Mouse (Mus musculus): ENCODE results near the gene Gal3st2c. TPM values are rescaled to one million over a fixed set of nuclear protein-coding genes. Genes with fewer than 3 reads are reported as not detected.
"Not testable (repeated sequence)": the region's sequence is repeated elsewhere in the genome, so short reads cannot be mapped to it uniquely, and the experiment has no call there.

Gene Gal3st2c
- polyA plus RNA-seq, 1 experiment = 0.23 TPM

DNA sequence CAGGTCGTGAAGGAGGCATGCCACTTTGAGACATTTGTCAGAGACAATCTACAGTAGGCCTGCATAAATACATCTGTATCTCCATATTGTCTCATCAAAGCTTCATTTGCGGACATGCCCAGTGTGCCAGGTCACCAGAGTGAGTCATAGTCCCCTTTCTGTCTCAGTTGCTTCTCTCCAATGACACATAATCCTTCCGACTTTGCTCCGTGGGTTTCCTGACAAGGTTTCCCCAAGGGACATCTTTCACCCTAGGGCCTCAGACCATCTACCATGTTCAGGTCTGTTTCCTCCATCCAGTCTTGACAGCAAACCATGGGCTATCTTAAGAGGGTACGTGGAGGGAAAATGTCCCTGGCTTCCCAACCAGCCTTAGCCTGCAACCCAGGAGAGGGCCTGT is 60.8 kb downstream of the Gal3st2c start:
- H3K4me1 ChIP-seq (ENCODE audit: control insufficient read depth, insufficient read depth, insufficient read length, low read length) = no peaks in the 10 kb centered on the region; the same call in none of the 2 replicates
- H3K36me3 ChIP-seq (ENCODE audit: control insufficient read depth, insufficient read depth, low read length) = no peaks in the 10 kb centered on the region
- no peaks in the 10 kb centered on the region for H3K27me3 ChIP-seq (ENCODE audit: control insufficient read depth, insufficient read depth, low read length)
- 79% methylated on average over 5 of the region's 5 CpGs for WGBS
- no peak overlapping the region for H3K27ac ChIP-seq (ENCODE audit: insufficient read depth, low read depth, low read length)
- H3K4me3 ChIP-seq (ENCODE audit: low read depth, low read length) = no peak overlapping the region
- TF ChIP-seq POLR2A (IDR thresholded peaks at IDR 0.05; ENCODE audit: low read depth, low read length) = no peak
- no peak for TF ChIP-seq CTCF (IDR thresholded peaks at IDR 0.05; ENCODE audit: extremely low read depth, insufficient read length, insufficient replicate concordance, low read depth, low read length)

DNA sequence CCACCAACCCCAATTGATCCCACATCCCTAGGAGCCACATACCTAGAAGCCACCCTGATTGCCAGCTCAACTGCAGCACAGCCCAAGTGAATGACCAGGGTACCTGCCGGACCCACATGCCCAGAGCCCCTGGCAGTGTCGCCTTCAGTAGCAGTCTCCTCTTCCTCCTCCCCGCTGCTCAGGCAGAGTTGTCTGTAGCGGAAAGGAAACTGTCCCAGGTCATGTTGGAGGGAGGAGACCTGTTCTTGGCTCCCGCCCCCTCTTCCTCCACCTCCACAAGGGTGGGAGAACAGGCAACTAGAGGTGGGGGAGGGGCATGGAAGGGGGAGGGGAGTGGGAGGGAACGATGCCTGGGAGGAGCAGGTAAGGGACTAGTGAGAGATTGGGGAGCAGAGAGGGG is 62.1 kb downstream of the Gal3st2c start, which contains the start of gene Pdcd1:
Pdcd1 (minus strand) TSS at position 181 of the 400 bp plus-strand sequence.
- TF ChIP-seq CTCF (IDR thresholded peaks at IDR 0.05; ENCODE audit: extremely low read depth, insufficient read length, insufficient replicate concordance, low read depth, low read length) (no peak), POLR2A (IDR thresholded peaks at IDR 0.05; ENCODE audit: low read depth, low read length) (no peak)
- Histone ChIP-seq H3K4me1 (ENCODE audit: control insufficient read depth, insufficient read depth, insufficient read length, low read length) (no peaks in the 10 kb centered on the region; the same call in none of the 2 replicates), H3K4me3 (ENCODE audit: low read depth, low read length) (peak within 1 kb of the TSS; percentile 47), H3K27ac (ENCODE audit: insufficient read depth, low read depth, low read length) (no peak within 1 kb of the TSS), H3K27me3 (ENCODE audit: control insufficient read depth, insufficient read depth, low read length) (no peaks in the 10 kb centered on the region), H3K36me3 (ENCODE audit: control insufficient read depth, insufficient read depth, low read length) (no peaks in the 10 kb centered on the region)
- 47% methylated on average over 6 of the region's 6 CpGs for WGBS

DNA sequence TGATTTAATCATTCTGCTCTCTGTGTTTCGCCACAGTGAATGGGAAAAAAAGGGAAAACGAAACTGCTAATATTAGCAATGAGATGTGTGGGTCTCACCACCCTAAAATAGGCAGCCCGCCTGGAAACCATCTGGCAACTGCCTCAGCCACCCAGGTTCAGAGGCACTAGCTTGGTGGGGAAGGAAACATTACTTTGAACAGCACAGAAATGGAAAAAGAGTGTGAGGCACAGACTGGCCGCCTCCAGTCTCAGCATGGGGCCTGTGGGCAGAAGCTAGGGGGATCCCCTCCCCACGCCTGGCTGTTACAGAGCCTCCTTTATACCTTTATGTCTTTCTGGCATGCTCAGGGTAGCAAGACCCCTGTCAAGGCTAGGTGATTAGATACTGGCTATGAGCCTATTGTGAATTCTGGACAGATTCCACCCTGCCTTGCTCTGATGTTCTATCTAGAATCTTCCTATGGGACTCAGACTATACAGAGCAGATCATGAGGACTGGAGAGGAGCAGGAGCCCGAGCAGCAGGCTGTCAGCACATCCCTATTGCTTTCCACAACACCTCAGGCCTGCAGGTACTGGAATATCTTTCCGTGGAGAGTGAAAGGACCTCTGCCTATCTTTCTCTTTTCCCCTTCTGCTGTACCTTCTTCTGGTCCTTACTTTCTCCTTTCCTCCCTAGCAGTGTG is 63.4 kb downstream of the Gal3st2c start:
- H3K27ac ChIP-seq (ENCODE audit: insufficient read depth, low read depth, low read length) = no peak overlapping the region
- no peaks in the 10 kb centered on the region; the same call in none of the 2 replicates for H3K4me1 ChIP-seq (ENCODE audit: control insufficient read depth, insufficient read depth, insufficient read length, low read length)

DNA sequence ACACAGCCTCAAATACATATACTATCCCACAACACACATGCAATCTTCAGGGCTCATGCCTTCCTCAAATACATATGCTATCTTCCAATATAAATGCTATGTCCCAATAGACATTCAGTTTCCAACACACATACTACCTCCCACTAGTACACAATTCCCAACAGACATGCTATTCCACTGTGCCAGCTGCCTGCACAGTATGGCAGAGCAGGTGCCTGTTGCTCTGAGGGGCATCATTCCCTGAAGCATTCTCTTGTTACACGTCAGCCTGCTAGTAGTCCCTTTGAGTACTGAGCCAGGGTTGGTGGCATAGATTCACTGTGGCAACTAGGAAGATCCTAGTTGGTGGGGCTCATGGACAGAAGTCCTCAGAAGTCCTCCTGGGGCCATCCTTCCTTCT is 64.2 kb downstream of the Gal3st2c start:
- TF ChIP-seq CTCF (IDR thresholded peaks at IDR 0.05; ENCODE audit: extremely low read depth, insufficient read length, insufficient replicate concordance, low read depth, low read length) = no peak
- no peak for TF ChIP-seq POLR2A (IDR thresholded peaks at IDR 0.05; ENCODE audit: low read depth, low read length)
- 77% methylated on average over 1 of the region's 1 CpGs for WGBS
- no peaks in the 10 kb centered on the region for H3K27me3 ChIP-seq (ENCODE audit: control insufficient read depth, insufficient read depth, low read length)
- H3K36me3 ChIP-seq (ENCODE audit: control insufficient read depth, insufficient read depth, low read length) = no peaks in the 10 kb centered on the region
- H3K4me3 ChIP-seq (ENCODE audit: low read depth, low read length) = no peak overlapping the region
- H3K4me1 ChIP-seq (ENCODE audit: control insufficient read depth, insufficient read depth, insufficient read length, low read length) = no peaks in the 10 kb centered on the region; the same call in none of the 2 replicates
- H3K27ac ChIP-seq (ENCODE audit: insufficient read depth, low read depth, low read length) = no peak overlapping the region

More for the DNA sequence above, 63.4 kb downstream of the Gal3st2c start:
- no peaks in the 10 kb centered on the region for H3K27me3 ChIP-seq (ENCODE audit: control insufficient read depth, insufficient read depth, low read length)
- 70% methylated on average over 7 of the region's 7 CpGs for WGBS
- H3K4me3 ChIP-seq (ENCODE audit: low read depth, low read length) = no peak overlapping the region
- no peaks in the 10 kb centered on the region for H3K36me3 ChIP-seq (ENCODE audit: control insufficient read depth, insufficient read depth, low read length)
- TF ChIP-seq POLR2A (IDR thresholded peaks at IDR 0.05; ENCODE audit: low read depth, low read length) (no peak), CTCF (IDR thresholded peaks at IDR 0.05; ENCODE audit: extremely low read depth, insufficient read length, insufficient replicate concordance, low read depth, low read length) (no peak)

DNA sequence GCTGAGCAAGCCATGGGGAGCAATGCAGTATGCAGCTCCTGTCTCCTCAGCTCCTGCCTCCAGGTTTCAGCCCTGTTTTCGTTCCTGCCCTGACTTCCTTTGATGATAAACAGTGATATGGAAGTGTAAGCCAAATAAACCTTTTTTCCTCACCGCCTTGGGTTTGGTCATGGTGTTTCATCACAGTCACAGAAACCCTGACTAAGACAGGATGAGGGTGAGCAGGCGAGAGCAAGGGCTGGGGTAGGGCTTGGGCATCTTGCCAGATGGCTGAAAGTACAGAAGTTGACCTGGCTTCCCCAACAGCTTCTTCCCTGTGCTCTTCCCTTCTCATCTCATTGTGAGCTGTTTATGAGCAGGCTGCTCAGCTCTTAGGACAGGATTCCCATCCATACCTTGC is 65.7 kb downstream of the Gal3st2c start:
- no peak overlapping the region for H3K4me3 ChIP-seq (ENCODE audit: low read depth, low read length)
- H3K27ac ChIP-seq (ENCODE audit: insufficient read depth, low read depth, low read length) = no peak overlapping the region
- no peaks in the 10 kb centered on the region for H3K27me3 ChIP-seq (ENCODE audit: control insufficient read depth, insufficient read depth, low read length)
- no peak for TF ChIP-seq POLR2A (IDR thresholded peaks at IDR 0.05; ENCODE audit: low read depth, low read length)
- no peak for TF ChIP-seq CTCF (IDR thresholded peaks at IDR 0.05; ENCODE audit: extremely low read depth, insufficient read length, insufficient replicate concordance, low read depth, low read length)
- no peaks in the 10 kb centered on the region for H3K36me3 ChIP-seq (ENCODE audit: control insufficient read depth, insufficient read depth, low read length)
- H3K4me1 ChIP-seq (ENCODE audit: control insufficient read depth, insufficient read depth, insufficient read length, low read length) = no peaks in the 10 kb centered on the region; the same call in none of the 2 replicates
- 4% methylated on average over 3 of the region's 3 CpGs for WGBS

DNA sequence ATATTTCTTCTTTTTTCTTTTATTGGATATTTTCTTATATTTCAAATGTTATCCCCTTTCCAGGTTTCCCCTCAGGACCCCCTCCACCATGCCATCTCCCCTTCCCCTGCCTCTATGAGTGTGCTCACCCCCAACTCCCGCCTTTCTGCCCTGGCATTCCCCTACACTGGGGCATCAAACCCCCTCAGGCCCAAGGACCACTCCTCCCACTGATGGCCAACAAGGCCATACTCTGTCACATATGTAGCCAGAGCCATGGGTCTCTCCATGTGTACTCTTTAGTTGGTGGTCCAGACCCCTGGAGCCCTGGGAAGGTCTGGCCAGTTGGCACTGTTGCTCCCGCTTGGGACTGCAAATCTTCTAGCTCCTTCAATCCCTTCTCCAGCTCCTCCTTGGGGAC is 67.1 kb downstream of the Gal3st2c start:
- H3K4me1 ChIP-seq (ENCODE audit: control insufficient read depth, insufficient read depth, insufficient read length, low read length) = no peaks in the 10 kb centered on the region; the same call in none of the 2 replicates
- H3K27ac ChIP-seq (ENCODE audit: insufficient read depth, low read depth, low read length) = no peak overlapping the region
- TF ChIP-seq CTCF (IDR thresholded peaks at IDR 0.05; ENCODE audit: extremely low read depth, insufficient read length, insufficient replicate concordance, low read depth, low read length) (no peak), POLR2A (IDR thresholded peaks at IDR 0.05; ENCODE audit: low read depth, low read length) (no peak)
- 91% methylated on average over 2 of the region's 2 CpGs for whole genome bisulfite sequencing
- no peak overlapping the region for H3K4me3 ChIP-seq (ENCODE audit: low read depth, low read length)
- no peaks in the 10 kb centered on the region for H3K36me3 ChIP-seq (ENCODE audit: control insufficient read depth, insufficient read depth, low read length)
- H3K27me3 ChIP-seq (ENCODE audit: control insufficient read depth, insufficient read depth, low read length) = no peaks in the 10 kb centered on the region

DNA sequence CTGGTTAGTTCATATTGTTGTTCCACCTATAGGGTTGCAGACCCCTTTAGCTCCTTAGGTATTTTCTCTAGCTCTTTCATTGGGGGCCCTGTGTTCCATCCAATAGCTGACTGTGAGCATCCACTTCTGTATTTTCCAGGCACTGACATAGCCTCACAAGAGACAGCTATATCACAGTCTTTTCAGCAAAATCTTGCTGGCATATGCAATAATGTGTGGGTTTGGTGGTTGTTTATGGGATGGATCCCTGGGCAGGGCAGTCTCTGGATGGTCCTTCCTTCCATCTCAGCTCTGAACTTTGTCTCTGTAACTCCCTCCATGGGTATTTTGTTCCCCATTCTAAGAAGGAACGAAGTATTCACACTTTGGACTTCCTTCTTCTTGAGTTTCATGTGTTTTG is 68.0 kb downstream of the Gal3st2c start:
- not testable (repeated sequence) for H3K4me1 ChIP-seq (ENCODE audit: control insufficient read depth, insufficient read depth, insufficient read length, low read length); H3K27ac ChIP-seq (ENCODE audit: insufficient read depth, low read depth, low read length); H3K36me3 ChIP-seq (ENCODE audit: control insufficient read depth, insufficient read depth, low read length); H3K4me3 ChIP-seq (ENCODE audit: low read depth, low read length); H3K27me3 ChIP-seq (ENCODE audit: control insufficient read depth, insufficient read depth, low read length)
- 41% methylated on average over 1 of the region's 1 CpGs for WGBS

Other genes starting within 250 kb of the Gal3st2c start
- gene Atg4b, start 239.0 kb upstream of the Gal3st2c start, polyA plus RNA-seq (2012; rRNA removed) = 28.1 and 44.7 TPM in 2 replicates
- gene Thap4, start 235.6 kb upstream of the Gal3st2c start, polyA plus RNA-seq (2012; rRNA removed) = 46.0 and 63.0 TPM in 2 replicates
- gene Dtymk, start 188.6 kb upstream of the Gal3st2c start, polyA plus RNA-seq (2012; rRNA removed) = 10.2 and 14.5 TPM in 2 replicates
- 1.4 and 2.9 TPM in 2 replicates for gene Ing5, start 186.5 kb upstream of the Gal3st2c start, polyA plus RNA-seq (2012; rRNA removed)
- gene D2hgdh, start 165.6 kb upstream of the Gal3st2c start, polyA plus RNA-seq (2012; rRNA removed) = 12.2 and 16.9 TPM in 2 replicates
- gene Gal3st2, start 129.2 kb upstream of the Gal3st2c start, polyA plus RNA-seq (2012; rRNA removed) = 40.9 and 113 TPM in 2 replicates
- gene Gal3st2b, start 72.2 kb upstream of the Gal3st2c start, polyA plus RNA-seq (2012; rRNA removed) = 47.3 and 140 TPM in 2 replicates
- gene Neu4, start 29.9 kb downstream of the Gal3st2c start, polyA plus RNA-seq (2012; rRNA removed) = not detected in 2 replicates
- 0.34 and 1.1 TPM in 2 replicates for gene Pdcd1, start 62.0 kb downstream of the Gal3st2c start, polyA plus RNA-seq (2012; rRNA removed)

Data from small intestine, adult 2 months (tissue).